Mouse (Mus musculus): ENCODE data around the gene Zfp729a.

DNA sequence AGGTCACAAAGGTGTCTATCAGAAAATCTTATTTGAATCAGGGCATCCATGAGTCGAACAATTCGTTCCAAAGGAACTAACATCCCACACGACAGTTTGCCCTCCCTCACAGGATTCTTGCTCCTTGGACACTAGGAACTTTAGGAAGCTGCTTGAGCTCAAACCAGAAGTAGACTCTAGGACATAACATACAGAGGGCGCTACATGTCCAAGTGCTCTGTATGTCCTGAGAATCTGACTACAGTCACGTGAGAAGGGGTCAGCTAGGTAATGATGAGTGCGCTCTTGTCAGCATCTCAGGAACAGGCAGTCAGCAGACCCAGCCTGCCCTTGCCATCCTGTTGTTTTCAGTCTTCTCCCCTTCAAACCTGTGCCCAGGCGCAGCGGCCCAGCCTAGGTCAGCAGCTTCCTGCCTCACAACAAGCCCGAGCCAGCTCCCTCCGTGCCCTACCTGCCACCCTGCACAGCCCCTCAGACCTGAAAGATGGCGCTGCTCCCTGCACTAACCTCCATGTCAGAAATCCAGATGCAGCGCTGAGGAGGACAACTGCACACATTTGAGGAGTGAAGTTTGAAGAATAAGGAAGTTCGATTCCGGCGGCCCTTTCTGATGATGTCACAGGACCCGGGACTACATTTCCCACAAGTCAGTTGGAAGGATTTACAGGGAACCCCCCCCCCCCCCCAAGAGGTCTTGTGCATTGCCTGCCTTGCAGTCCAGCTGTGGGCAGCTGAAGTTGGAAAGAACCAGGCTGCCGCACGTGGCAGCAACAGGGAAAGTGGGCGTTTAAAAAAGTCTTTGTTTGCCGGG is 28.3 kb downstream of the Zfp729a start, which contains the start of gene Zfp729b:
- no peak for TF ChIP-seq CTCF (conservative IDR thresholded peaks at IDR 0.05; ENCODE audit: low read length)
- TF ChIP-seq NANOG (IDR thresholded peaks at IDR 0.05; ENCODE audit: borderline replicate concordance, low read length): no peak
